Mouse (Mus musculus): Measurements from ENCODE around the gene Nup160. TPM values are rescaled to one million over a fixed set of nuclear protein-coding genes. Genes with fewer than 3 reads are reported as not detected.

The Nup160 gene
- 1 to 10 TPM in 1 of 2 experiments, under 1 TPM in 1; 0.95 to 5.5 TPM for polyA plus RNA-seq (2012; fragmentation: generic; extraction: Trizol)

DNA sequence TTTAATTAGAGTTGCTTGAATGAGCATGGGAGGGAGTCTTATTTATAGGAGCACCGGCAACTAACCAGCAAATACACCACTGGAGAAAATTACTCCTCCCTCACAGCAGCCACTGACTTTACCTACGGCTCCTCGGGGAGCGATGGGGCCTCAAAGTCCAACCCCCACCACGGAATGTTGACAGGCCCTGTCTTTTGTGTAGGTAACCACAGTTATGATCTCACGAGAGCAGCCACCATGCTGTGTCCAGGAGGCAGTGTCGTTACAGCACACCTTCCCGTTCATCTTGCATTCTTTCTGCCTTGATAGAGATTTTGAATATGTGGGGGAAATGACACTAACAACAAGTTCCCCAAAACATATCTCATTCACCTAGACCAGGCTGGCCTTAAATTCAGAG, at the start of gene Nup160:
Gene Nup160 (plus strand): TSS at position 209 of the 400 bp plus-strand sequence.

GRCm38 (mm10) chr2:90745053-90745678, 68.2 kb downstream of the Nup160 start, which contains the start of gene Fnbp4:
Fnbp4 (plus strand) TSS chr2:90745370.

DNA sequence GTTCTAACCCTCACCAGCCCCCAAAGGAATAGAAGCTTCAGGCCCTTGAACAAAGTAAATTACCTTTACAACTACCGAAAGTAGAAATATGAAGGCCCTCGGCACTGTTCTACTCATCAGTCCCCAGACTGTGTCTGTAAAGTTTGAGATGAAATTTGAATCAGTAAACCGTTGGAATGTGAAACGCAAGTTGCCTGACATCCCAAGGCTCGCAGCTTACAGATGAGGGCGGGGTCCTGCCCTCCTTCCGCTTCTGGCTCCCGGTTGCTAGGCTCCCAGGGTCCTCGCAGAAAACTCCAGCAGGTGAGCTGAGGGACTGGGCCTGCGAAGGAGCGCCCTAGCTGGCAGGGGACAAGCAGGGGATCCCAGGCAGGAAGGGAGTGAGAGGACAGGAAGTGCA, 105.4 kb downstream of the Nup160 start, which contains the start of gene Agbl2:
Gene Agbl2 (plus strand): TSS at position 270 of the 400 bp plus-strand sequence.

Other genes with a start within 250 kb of the Nup160 start
- 1 to 10 TPM in 1 of 2 experiments, under 1 TPM in 1; 0.13 to 1.6 TPM for gene Ptprj, start 96.6 kb upstream of the Nup160 start, polyA plus RNA-seq (2012; fragmentation: generic; extraction: Trizol)
- gene Fnbp4, start 68.2 kb downstream of the Nup160 start, polyA plus RNA-seq (2012; fragmentation: generic; extraction: Trizol) = 10 to 100 TPM in 1 of 2 experiments, 1 to 10 TPM in 1; 1.4 to 13.0 TPM
- gene Agbl2, start 105.5 kb downstream of the Nup160 start, polyA plus RNA-seq (2012; fragmentation: generic; extraction: Trizol) = under 1 TPM in 1 of 2 experiments, not detected in 1; 0.06 TPM
- 100 to 1,000 TPM in 1 of 2 experiments, 10 to 100 TPM in 1; 79.0 to 232 TPM for gene Mtch2, start 169.9 kb downstream of the Nup160 start, polyA plus RNA-seq (2012; fragmentation: generic; extraction: Trizol)
- under 1 TPM in 1 of 2 experiments, not detected in 1; 0.05 TPM for gene C1qtnf4, start 208.6 kb downstream of the Nup160 start, polyA plus RNA-seq (2012; fragmentation: generic; extraction: Trizol)
- 10 to 100 TPM in 1 of 2 experiments, 1 to 10 TPM in 1; 4.6 to 16.5 TPM for gene Kbtbd4, start 227.5 kb downstream of the Nup160 start, polyA plus RNA-seq (2012; fragmentation: generic; extraction: Trizol)
- gene Ndufs3, start 227.6 kb downstream of the Nup160 start, polyA plus RNA-seq (2012; fragmentation: generic; extraction: Trizol) = 100 to 1,000 TPM; 135 to 137 TPM